Mouse (Mus musculus) heart, embryonic 11.5 days (tissue): Measurements from ENCODE around the gene Mtf1. TPM values are rescaled to one million over a fixed set of nuclear protein-coding genes. Genes with fewer than 3 reads are reported as not detected.

Experiments
- ATAC-seq: fragments of 200-750 bp; cut with Nextera tagmentation; replicated peaks from 2 replicates; pipeline ENCODE4 v1.8.0; 2017; ENCODE audit warnings: moderate library complexity; ENCODE audit not compliant: insufficient number of reproducible peaks, low FRiP score, low TSS enrichment
- H3K27ac ChIP-seq: fragments of 300-500 bp; sonication (generic); 2 replicates; pipeline ENCODE4 v1.5.1; 2014; ENCODE audit warnings: mild to moderate bottlenecking, low read depth, low read length
- H3K27me3 ChIP-seq: fragments of 300-500 bp; sonication (generic); 2 replicates; pipeline ENCODE4 v1.6.1; 2014; ENCODE audit warnings: mild to moderate bottlenecking, low read length, mixed read lengths; ENCODE audit not compliant: control insufficient read depth, insufficient read depth
- H3K36me3 ChIP-seq: fragments of 300-500 bp; sonication (generic); 2 replicates; pipeline ENCODE4 v1.6.1; 2014; ENCODE audit warnings: mild to moderate bottlenecking, low read length, moderate library complexity, mixed read lengths; ENCODE audit not compliant: control insufficient read depth, insufficient read depth
- H3K4me1 ChIP-seq: fragments of 300-500 bp; sonication (generic); 2 replicates; pipeline ENCODE4 v1.6.1; 2014; ENCODE audit warnings: low read length; ENCODE audit not compliant: control insufficient read depth, insufficient read depth
- H3K4me2 ChIP-seq: fragments of 300-500 bp; sonication (generic); 2 replicates; pipeline ENCODE4 v1.6.1; 2014; ENCODE audit warnings: mild to moderate bottlenecking, moderate library complexity
- H3K4me3 ChIP-seq: fragments of 300-500 bp; sonication (generic); 2 replicates; pipeline ENCODE4 v1.5.1; 2014; ENCODE audit warnings: low read depth, low read length
- H3K9ac ChIP-seq: fragments of 300-500 bp; sonication (generic); 2 replicates; pipeline ENCODE4 v1.6.1; 2014; ENCODE audit warnings: mild to moderate bottlenecking, low read depth, low read length, moderate library complexity
- H3K9me3 ChIP-seq: fragments of 300-500 bp; sonication (generic); replicated peaks from 2 replicates; pipeline ENCODE4 v1.6.1; 2016; ENCODE audit warnings: low read length; ENCODE audit not compliant: control insufficient read depth
- WGBS: fragments of 180-500 bp; shearing (Covaris S2); extraction: QIAGEN DNeasy Blood & Tissue Kit; methylation state at CpG from one replicate; pipeline ENCODE4 v1.1.7; 2014; ENCODE audit not compliant: insufficient replicate concordance; 5-methylcytosine and 5-hydroxymethylcytosine counted together
- polyA plus RNA-seq: library from polyadenylated mRNA; unstranded; fragments of >200 nt; fragmentation: Nextera tagmentation; extraction: Ambion mirVana; gene quantifications from 2 replicates; pipeline ENCODE4 v1.2.1, GENCODE M21; 2014

Mtf1 gene
- polyA plus RNA-seq, 1 experiment from 2014 or later = 11.0 TPM

- no peak overlapping the region for H3K9ac ChIP-seq
- no peaks in the 10 kb centered on the region for H3K4me1 ChIP-seq
- H3K27me3 ChIP-seq = no peaks in the 10 kb centered on the region
- peaks cover 25% of the 10 kb centered on the region for H3K36me3 ChIP-seq
- no peak overlapping the region for H3K27ac ChIP-seq
- WGBS = 75% methylated on average over 4 of the region's 4 CpGs
- H3K9me3 ChIP-seq = no peaks in the 10 kb centered on the region
- ATAC-seq = no peak
- no peak overlapping the region for H3K4me2 ChIP-seq
- no peak overlapping the region for H3K4me3 ChIP-seq
These were observed 11.9 kb upstream of the Mtf1 start for GRCm38 (mm10) chr4:124790013-124790412.

- Histone ChIP-seq H3K27ac (no peak overlapping the region), H3K9me3 (no peaks in the 10 kb centered on the region)
These were observed 9.8 kb upstream of the Mtf1 start for GRCm38 (mm10) chr4:124792114-124792513.

GRCm38 (mm10) chr4:124796141-124796540 lies 5.8 kb upstream of the Mtf1 start:
- Histone ChIP-seq H3K27me3 (no peaks in the 10 kb centered on the region), H3K9ac (no peak overlapping the region), H3K4me2 (no peak overlapping the region), H3K9me3 (no peaks in the 10 kb centered on the region), H3K27ac (no peak overlapping the region), H3K36me3 (peaks cover 15% of the 10 kb centered on the region), H3K4me1 (no peaks in the 10 kb centered on the region), H3K4me3 (no peak overlapping the region)
- no peak for ATAC-seq
- 86% methylated on average over 8 of the region's 8 CpGs for WGBS

More at GRCm38 (mm10) chr4:124792114-124792513, 9.8 kb upstream of the Mtf1 start:
- 88% methylated on average over 8 of the region's 8 CpGs for WGBS
- Histone ChIP-seq H3K27me3 (no peaks in the 10 kb centered on the region), H3K9ac (no peak overlapping the region), H3K4me3 (no peak overlapping the region), H3K36me3 (peaks cover 18% of the 10 kb centered on the region), H3K4me2 (no peak overlapping the region), H3K4me1 (no peaks in the 10 kb centered on the region)
- ATAC-seq = no peak

GRCm38 (mm10) chr4:124796913-124797312 lies 5.0 kb upstream of the Mtf1 start:
- 86% methylated on average over 2 of the region's 2 CpGs for WGBS
- peaks cover 15% of the 10 kb centered on the region for H3K36me3 ChIP-seq
- H3K9ac ChIP-seq = no peak overlapping the region
- no peak for ATAC-seq
- no peaks in the 10 kb centered on the region for H3K9me3 ChIP-seq
- no peak overlapping the region for H3K27ac ChIP-seq
- no peak overlapping the region for H3K4me3 ChIP-seq
- H3K27me3 ChIP-seq = no peaks in the 10 kb centered on the region
- no peak overlapping the region for H3K4me2 ChIP-seq
- H3K4me1 ChIP-seq = no peaks in the 10 kb centered on the region

- peaks cover 7% of the 10 kb centered on the region; the same call in 1 of the 2 replicates for H3K36me3 ChIP-seq
- 1% methylated on average over 53 of the region's 53 CpGs for WGBS
These were observed 681 bp downstream of the Mtf1 start for GRCm38 (mm10) chr4:124802309-124803260.

GRCm38 (mm10) chr4:124803406-124803805 lies 1.5 kb downstream of the Mtf1 start:
- Histone ChIP-seq H3K27ac (no peak overlapping the region), H3K36me3 (peaks cover 7% of the 10 kb centered on the region; the same call in 1 of the 2 replicates), H3K4me2 (peak overlapping the region; percentile 85), H3K4me3 (peak overlapping the region; percentile 75; the same call in 1 of the 2 replicates), H3K9ac (no peak overlapping the region), H3K27me3 (no peaks in the 10 kb centered on the region), H3K9me3 (no peaks in the 10 kb centered on the region), H3K4me1 (peaks cover 8% of the 10 kb centered on the region)
- 70% methylated on average over 6 of the region's 6 CpGs for WGBS
- ATAC-seq = no peak

More at GRCm38 (mm10) chr4:124802309-124803260, 681 bp downstream of the Mtf1 start:
- Histone ChIP-seq H3K4me3 (peak overlapping the region; percentile 75), H3K27me3 (no peaks in the 10 kb centered on the region), H3K9ac (peak overlapping the region; percentile 97), H3K4me2 (peak overlapping the region; percentile 85), H3K9me3 (no peaks in the 10 kb centered on the region), H3K27ac (peak overlapping the region; percentile 98), H3K4me1 (peaks cover 5% of the 10 kb centered on the region; the same call in 1 of the 2 replicates)
- ATAC-seq = peak; percentile 98

- Histone ChIP-seq H3K9me3 (no peaks in the 10 kb centered on the region), H3K4me2 (no peak overlapping the region; the same call in 1 of the 2 replicates), H3K27ac (0 out of 2 replicates have a peak overlapping the region, but pooled peaks have one; percentile 41), H3K4me1 (peaks cover 7% of the 10 kb centered on the region), H3K36me3 (peaks cover 5% of the 10 kb centered on the region; the same call in 1 of the 2 replicates), H3K27me3 (no peaks in the 10 kb centered on the region), H3K4me3 (no peak overlapping the region), H3K9ac (no peak overlapping the region)
- 53% methylated on average over 5 of the region's 5 CpGs for WGBS
- ATAC-seq = no peak
These were observed 6.6 kb downstream of the Mtf1 start for GRCm38 (mm10) chr4:124808511-124808910.

- Histone ChIP-seq H3K9me3 (no peaks in the 10 kb centered on the region), H3K4me3 (no peak overlapping the region), H3K9ac (no peak overlapping the region), H3K4me2 (no peak overlapping the region), H3K27ac (no peak overlapping the region), H3K36me3 (peaks cover 5% of the 10 kb centered on the region; the same call in 1 of the 2 replicates), H3K27me3 (no peaks in the 10 kb centered on the region), H3K4me1 (peaks cover 5% of the 10 kb centered on the region)
- no peak for ATAC-seq
- 73% methylated on average over 9 of the region's 9 CpGs for WGBS
These were observed 7.4 kb downstream of the Mtf1 start for GRCm38 (mm10) chr4:124809136-124809883.
